Comparison of ENCODE assay signal across 8 mouse cellular contexts in the genomic region with DNA sequence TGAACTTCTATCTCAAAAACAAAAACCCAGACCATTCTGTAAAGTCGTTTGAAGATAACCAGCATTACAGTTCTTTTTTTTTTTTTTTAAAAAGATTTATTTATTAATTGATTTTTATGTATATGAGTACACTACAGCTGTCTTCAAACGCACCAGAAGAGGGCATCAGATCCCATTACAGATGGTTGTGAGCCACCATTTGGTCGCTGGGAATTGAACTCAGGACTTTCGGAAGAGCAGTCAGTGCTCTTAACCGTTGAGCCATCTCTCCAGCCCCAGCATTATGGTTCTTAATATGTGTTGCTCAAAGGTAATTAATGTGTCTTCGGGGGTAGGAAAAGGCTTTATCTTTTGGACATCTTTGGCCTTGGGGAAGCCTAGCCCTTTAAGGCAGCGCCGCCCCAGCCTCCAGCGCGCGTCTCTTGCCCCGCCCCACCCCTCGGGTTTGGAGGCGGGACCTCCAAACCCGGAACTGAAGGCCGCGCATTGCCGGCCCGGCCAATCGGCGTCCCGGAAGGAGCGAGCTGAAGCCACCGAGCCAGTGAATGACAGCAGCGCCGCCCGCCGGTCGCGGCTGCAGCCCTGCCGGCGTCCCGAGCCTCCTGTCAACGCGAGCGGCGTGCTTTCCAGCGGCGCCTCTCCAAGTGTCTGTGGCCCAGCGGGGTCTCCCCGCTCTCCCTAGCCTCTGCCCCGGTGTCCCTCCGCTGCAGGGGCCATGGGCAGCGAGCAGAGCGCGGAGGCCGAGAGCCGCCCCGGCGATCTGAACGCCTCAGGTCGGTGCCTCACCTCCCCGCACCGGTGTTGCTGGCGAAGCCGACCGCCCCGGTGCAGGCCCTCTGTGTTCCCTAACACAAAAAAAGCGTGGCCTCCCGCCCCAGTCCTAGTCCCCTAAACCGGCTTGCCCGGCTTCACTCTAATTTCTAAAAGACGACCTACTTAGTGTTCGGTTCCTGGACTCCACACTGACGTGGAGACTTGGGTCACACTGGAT. TPM values are rescaled to one million over a fixed set of nuclear protein-coding genes. Genes with fewer than 3 reads are reported as not detected.
A peak's percentile ranks its signal among the peaks of the same experiment; 100 is the strongest.
DNase-seq lines count a peak whose midpoint lies in the region; ATAC-seq lines count a peak whose summit lies in the region.

No protein-coding gene starts in this region.

- peak; percentile 99 for ATAC-seq in inflammation-experienced regulatory T-cells, adult 6 months
- ATAC-seq in megakaryocyte-erythroid progenitor cell, adult 5-6 weeks (replicated peaks; ENCODE audit: low FRiP score, low TSS enrichment, poor library complexity, severe bottlenecking): peak; percentile 96

- intact Hi-C loops in left cerebral cortex, postnatal 10 days (cut with DNase I): no loop called here

- DNase-seq in adipocyte (ENCODE audit: low spot score): peak; percentile 95
- DNase-seq in embryo, embryonic 10 days (ENCODE audit: low spot score): peak; percentile 94
- DNase-seq in gastrocnemius, postnatal 10 days: peak; percentile 94
- DNase-seq in left cerebral cortex, postnatal 10 days (ENCODE audit: extremely low spot score in 1 of 2, low spot score in 2 of 2): peak; percentile 90 to 97
- DNase-seq in right cerebral cortex, postnatal 25 days: peak; percentile 95
- DNase-seq in urinary bladder, postnatal 4 days (ENCODE audit: low spot score in 2 of 2): peak; percentile 89 to 95

RNA-seq across cellular contexts. Expression of a gene that starts 1.5 kb away (rescaled TPM):
- total RNA-seq in gastrocnemius, postnatal 10 days (2021): 10 to 100 TPM; 10.3 to 12.1 TPM
- 10 to 100 TPM; 11.7 to 19.3 (median 12.6) TPM for polyA plus RNA-seq in inflammation-experienced regulatory T-cells, adult 6 months (2017; shearing (Covaris generic))
- total RNA-seq in left cerebral cortex, postnatal 10 days (2021): 10 to 100 TPM; 26.3 to 26.5 TPM
- total RNA-seq in megakaryocyte-erythroid progenitor cell, adult 5-6 weeks (2014; fragmentation: Nextera tagmentation): 15.4 and 20.0 TPM in 2 replicates
- 9.0 and 10.6 TPM in 2 replicates for total RNA-seq in megakaryocyte-erythroid progenitor cell, adult 5-6 weeks (2017)

RNA-seq across cellular contexts. Expression of a gene that starts 8.5 kb away (rescaled TPM):
- 1 to 10 TPM; 3.2 to 4.0 TPM for total RNA-seq in gastrocnemius, postnatal 10 days (2021)
- 10 to 100 TPM in 2 of 3 experiments, 1 to 10 TPM in 1; 5.9 to 12.1 (median 10.6) TPM for polyA plus RNA-seq in inflammation-experienced regulatory T-cells, adult 6 months (2017; shearing (Covaris generic))
- total RNA-seq in left cerebral cortex, postnatal 10 days (2021): 1 to 10 TPM; 3.9 to 4.0 TPM
- total RNA-seq in megakaryocyte-erythroid progenitor cell, adult 5-6 weeks (2014; fragmentation: Nextera tagmentation): 0.20 TPM in 1 of 2 replicates, not detected in the other
- total RNA-seq in megakaryocyte-erythroid progenitor cell, adult 5-6 weeks (2017): 0.28 and 1.5 TPM in 2 replicates

Comparison
In these comparisons a context has a peak if more than half of its experiments do, and no peak if none do; other contexts are left out.
1. Peak in every context shown above with its lines: DNase-seq and ATAC-seq.